Comparison of ENCODE assay signal across 9 mouse cellular contexts in the genomic region with DNA sequence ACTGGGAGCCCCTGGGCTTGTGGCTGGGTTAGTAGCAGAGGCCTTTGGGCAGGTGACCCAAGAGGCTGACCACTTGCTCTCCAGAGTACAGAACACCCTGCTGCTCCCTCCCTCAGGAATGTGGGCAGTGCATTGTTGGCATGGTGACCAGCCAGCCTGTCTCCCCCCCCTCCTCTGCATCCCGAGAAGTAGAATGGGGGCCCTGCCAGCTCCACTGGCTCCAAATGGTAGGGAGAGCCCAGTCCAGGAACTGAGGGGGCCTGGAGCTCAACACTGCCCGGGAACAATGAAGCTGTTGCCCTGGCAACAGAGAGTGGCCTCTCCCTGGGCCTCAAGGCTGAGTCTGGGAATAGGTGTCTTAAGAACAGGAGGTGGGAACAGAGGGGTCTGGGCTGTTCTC.
DNase-seq lines count a peak whose midpoint lies in the region; ATAC-seq and TF ChIP-seq lines count a peak whose summit lies in the region.
"Had no signal": no experiment of that assay in that cellular context is flagged by ENCODE, and none has a peak within 500 bp of the region (broad histone marks: within the 10 kb centered on the region; RNA-seq: fewer than 3 reads in every experiment).

No protein-coding gene starts in this region.

- no peak for TF ChIP-seq POLR2A in heart, adult 2 months (IDR thresholded peaks at IDR 0.05; ENCODE audit: insufficient read depth, low read depth, low read length)

- no peaks in the 10 kb centered on the region for H3K79me2 ChIP-seq in heart, adult 2 months (replicated peaks; ENCODE audit: control insufficient read depth, insufficient read depth, low read length)

- peaks cover 32% of the 10 kb centered on the region for H3K4me1 ChIP-seq in heart, embryonic 13.5 days
- H3K4me1 ChIP-seq in heart, adult 2 months (ENCODE audit: control insufficient read depth, insufficient read depth, low read length), result no peaks in the 10 kb centered on the region
- H3K4me1 ChIP-seq in neural tube, embryonic 12.5 days, result peaks cover 20% of the 10 kb centered on the region

- no peaks in the 10 kb centered on the region for H3K36me3 ChIP-seq in heart, embryonic 13.5 days
- no peaks in the 10 kb centered on the region for H3K36me3 ChIP-seq in heart, adult 2 months (ENCODE audit: control insufficient read depth, insufficient read depth, low read length)
- H3K36me3 ChIP-seq in neural tube, embryonic 12.5 days, result no peaks in the 10 kb centered on the region

- H3K9ac ChIP-seq in heart, embryonic 13.5 days, result 0 out of 2 replicates have a peak overlapping the region, but pooled peaks have one; percentile 10
- no peak overlapping the region for H3K9ac ChIP-seq in heart, adult 2 months (ENCODE audit: low read depth, low read length)
- H3K9ac ChIP-seq in neural tube, embryonic 12.5 days, result no peak overlapping the region

- 0% methylated on average over 2 of the region's 2 CpGs for WGBS in heart, embryonic 13.5 days
- 20% methylated on average over 2 of the region's 2 CpGs for WGBS in heart, adult 2 months
- 0% methylated on average over 2 of the region's 2 CpGs for WGBS in neural tube, embryonic 12.5 days

- TF ChIP-seq EP300 in heart, adult 2 months (IDR thresholded peaks at IDR 0.05; ENCODE audit: insufficient read depth, low read depth, low read length), result no peak

- H3K27me3 ChIP-seq in heart, embryonic 13.5 days (replicated peaks), result peaks cover 13% of the 10 kb centered on the region; the same call in 1 of the 2 replicates
- no peaks in the 10 kb centered on the region for H3K27me3 ChIP-seq in heart, adult 2 months (ENCODE audit: control insufficient read depth, insufficient read depth, low read length)
- no peaks in the 10 kb centered on the region for H3K27me3 ChIP-seq in neural tube, embryonic 12.5 days (replicated peaks)

- H3K27ac ChIP-seq in heart, embryonic 13.5 days (replicated peaks), result no peak overlapping the region
- H3K27ac ChIP-seq in heart, adult 2 months, result no peak overlapping the region
- peak overlapping the region; percentile 23; the same call in 1 of the 2 replicates for H3K27ac ChIP-seq in neural tube, embryonic 12.5 days
- H3K27ac ChIP-seq in gastrocnemius, adult 2 months, result no peak overlapping the region

- H3K9me3 ChIP-seq in heart, embryonic 13.5 days, result no peaks in the 10 kb centered on the region
- H3K9me3 ChIP-seq in neural tube, embryonic 12.5 days, result no peaks in the 10 kb centered on the region

- H3K4me3 ChIP-seq in heart, embryonic 13.5 days, result no peak overlapping the region
- H3K4me3 ChIP-seq in heart, adult 2 months, result no peak overlapping the region
- no peak overlapping the region for H3K4me3 ChIP-seq in neural tube, embryonic 12.5 days
- H3K4me3 ChIP-seq in gastrocnemius, adult 2 months, result no peak overlapping the region
- H3K4me3 ChIP-seq: erythroblast, embryonic 14.5 days had no signal

- intact Hi-C loops in heart, adult 2 months (cut with DNase I), result no loop called here
- intact Hi-C loops in gastrocnemius, adult 2 months (cut with DNase I), result no loop called here

- TF ChIP-seq CTCF in heart, adult 2 months (IDR thresholded peaks at IDR 0.05), result no peak
- TF ChIP-seq CTCF in gastrocnemius, adult 2 months (IDR thresholded peaks at IDR 0.05), result no peak

- ATAC-seq in heart, embryonic 13.5 days (ENCODE audit: extremely low read depth, insufficient number of reproducible peaks, low FRiP score, low TSS enrichment), result peak; percentile 59
- peak; percentile 92 for ATAC-seq in neural tube, embryonic 12.5 days (ENCODE audit: low FRiP score, low read depth)

- no peak overlapping the region; the same call in 1 of the 2 replicates for H3K4me2 ChIP-seq in heart, embryonic 13.5 days
- H3K4me2 ChIP-seq in neural tube, embryonic 12.5 days (replicated peaks), result peak overlapping the region; percentile 2

- no peak for DNase-seq in heart, adult 2 months
- peak; percentile 18 for DNase-seq in R1 (ENCODE audit: low read depth, low spot score)
- peak; percentile 32 for DNase-seq in forelimb bud, embryonic 11.5 days (ENCODE audit: low read depth, low spot score)
- DNase-seq in kidney, postnatal 36 days, result peak; percentile 61 to 75
- DNase-seq in gastrocnemius, adult 2 months, result no peak
- DNase-seq in thymus, postnatal 10 days (ENCODE audit: low spot score in 2 of 2), result no peak

Comparison
In these comparisons a context has a peak if more than half of its experiments do, and no peak if none do; other contexts are left out.
1. DNase-seq: peak in R1 (single experiment), forelimb bud, embryonic 11.5 days (single experiment) and kidney, postnatal 36 days (2 of 2); none in heart, adult 2 months (0 of 2), gastrocnemius, adult 2 months (single experiment) and thymus, postnatal 10 days (0 of 2).